Mouse (Mus musculus) retina, postnatal 7 days (tissue): Measurements from ENCODE around the gene Taf8.

ENCODE experiments used
- DNase-seq: peaks from one replicate; pipeline ENCODE4 v3.0.0-alpha.2; 2012; ENCODE audit warnings: low read depth, low spot score

Taf8 gene

GRCm38 (mm10) chr17:47459341-47459919 is 42.7 kb downstream of the Taf8 start:
- no peak for DNase-seq

GRCm38 (mm10) chr17:47458936-47459335 is 43.2 kb downstream of the Taf8 start:
- DNase-seq, result no peak

GRCm38 (mm10) chr17:47458310-47458709 is 43.8 kb downstream of the Taf8 start:
- no peak for DNase-seq

- DNase-seq, result no peak
Measured at GRCm38 (mm10) chr17:47454675-47455074, 47.4 kb downstream of the Taf8 start.

DNA sequence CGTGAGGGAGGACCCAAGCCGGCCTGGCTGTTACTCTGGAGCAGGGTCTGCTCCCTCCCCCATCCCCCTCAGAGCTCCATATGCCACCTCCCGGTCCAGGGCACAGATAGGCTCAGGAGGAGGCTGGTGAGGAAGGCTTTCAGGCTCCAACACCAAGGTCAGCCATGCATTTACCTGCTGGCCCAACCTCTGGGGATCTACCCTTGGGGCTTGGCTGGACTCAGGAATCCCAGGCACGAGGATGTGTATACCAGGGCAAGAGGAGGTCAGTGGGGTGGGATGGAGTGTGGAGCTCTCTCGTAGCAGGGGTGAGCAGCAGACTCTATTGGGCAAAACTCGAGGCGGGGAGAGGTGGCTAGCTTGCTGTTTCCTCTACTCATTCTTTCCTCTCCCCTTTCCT is 49.2 kb downstream of the Taf8 start:
- no peak for DNase-seq

DNA sequence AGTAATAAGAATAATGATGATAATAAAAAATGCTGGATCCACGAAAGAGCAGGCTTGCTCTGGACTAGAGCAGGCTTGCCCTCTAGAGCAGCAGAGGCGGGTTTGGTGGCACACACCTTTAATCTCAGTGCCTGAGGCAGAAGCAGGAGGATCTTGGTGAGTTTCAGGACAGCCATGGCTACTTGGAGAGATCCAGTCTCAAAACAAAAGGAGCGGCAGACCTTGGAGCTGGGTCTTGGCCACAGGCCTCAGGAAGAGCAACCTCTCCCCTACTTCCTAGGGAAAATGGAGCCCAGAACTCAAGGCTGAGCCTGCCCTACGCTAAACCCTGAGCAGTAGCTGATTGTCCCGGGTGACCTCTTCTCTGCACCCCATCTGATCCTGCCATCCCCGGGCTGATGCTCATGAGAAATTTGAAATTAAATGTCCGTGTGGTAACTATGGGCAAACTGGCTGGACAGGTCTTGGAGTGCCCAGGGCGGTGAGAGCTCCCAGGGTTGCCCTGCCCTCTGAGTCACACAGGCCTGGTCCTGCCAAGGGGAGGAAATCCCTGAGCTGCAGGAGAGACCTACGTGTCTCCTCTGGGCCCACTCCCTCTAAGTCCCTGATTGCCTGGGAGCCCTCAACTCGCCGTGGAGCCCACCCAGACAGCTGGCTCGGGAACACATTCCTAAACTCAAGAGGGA is 51.1 kb downstream of the Taf8 start:
- DNase-seq, result no peak

- DNase-seq, result no peak
Measured at GRCm38 (mm10) chr17:47450239-47450638, 51.9 kb downstream of the Taf8 start.

DNA sequence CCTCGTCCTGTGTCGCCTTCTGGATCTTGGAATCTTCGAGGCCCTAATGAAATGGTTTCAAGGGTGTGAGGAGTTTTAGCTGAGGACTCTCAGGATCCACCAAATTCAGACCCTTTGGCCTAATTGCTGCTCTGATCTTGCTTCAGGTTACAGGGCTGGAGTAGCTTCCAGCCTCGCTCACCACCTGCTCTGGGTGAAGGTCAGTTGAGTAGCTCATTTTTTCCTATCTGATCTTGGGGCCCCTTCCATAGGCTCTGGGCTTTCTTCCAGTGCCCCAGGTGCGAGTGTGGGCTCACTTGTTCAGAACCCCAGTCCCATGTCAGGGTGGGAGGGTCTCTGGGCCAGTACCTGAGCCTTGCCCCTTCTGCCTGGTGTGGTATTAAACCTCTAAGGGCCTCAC is 52.7 kb downstream of the Taf8 start:
- no peak for DNase-seq

- DNase-seq, result no peak
Measured at GRCm38 (mm10) chr17:47448523-47449372, 53.3 kb downstream of the Taf8 start.

- no peak for DNase-seq
Measured at GRCm38 (mm10) chr17:47446561-47446960, 55.5 kb downstream of the Taf8 start.

GRCm38 (mm10) chr17:47446025-47446424 is 56.1 kb downstream of the Taf8 start:
- no peak for DNase-seq

- no peak for DNase-seq
Measured at GRCm38 (mm10) chr17:47445518-47445917, 56.6 kb downstream of the Taf8 start.

GRCm38 (mm10) chr17:47444113-47444512 is 58.0 kb downstream of the Taf8 start:
- DNase-seq, result no peak

- no peak for DNase-seq
Measured at GRCm38 (mm10) chr17:47442271-47442670, 59.8 kb downstream of the Taf8 start.

DNA sequence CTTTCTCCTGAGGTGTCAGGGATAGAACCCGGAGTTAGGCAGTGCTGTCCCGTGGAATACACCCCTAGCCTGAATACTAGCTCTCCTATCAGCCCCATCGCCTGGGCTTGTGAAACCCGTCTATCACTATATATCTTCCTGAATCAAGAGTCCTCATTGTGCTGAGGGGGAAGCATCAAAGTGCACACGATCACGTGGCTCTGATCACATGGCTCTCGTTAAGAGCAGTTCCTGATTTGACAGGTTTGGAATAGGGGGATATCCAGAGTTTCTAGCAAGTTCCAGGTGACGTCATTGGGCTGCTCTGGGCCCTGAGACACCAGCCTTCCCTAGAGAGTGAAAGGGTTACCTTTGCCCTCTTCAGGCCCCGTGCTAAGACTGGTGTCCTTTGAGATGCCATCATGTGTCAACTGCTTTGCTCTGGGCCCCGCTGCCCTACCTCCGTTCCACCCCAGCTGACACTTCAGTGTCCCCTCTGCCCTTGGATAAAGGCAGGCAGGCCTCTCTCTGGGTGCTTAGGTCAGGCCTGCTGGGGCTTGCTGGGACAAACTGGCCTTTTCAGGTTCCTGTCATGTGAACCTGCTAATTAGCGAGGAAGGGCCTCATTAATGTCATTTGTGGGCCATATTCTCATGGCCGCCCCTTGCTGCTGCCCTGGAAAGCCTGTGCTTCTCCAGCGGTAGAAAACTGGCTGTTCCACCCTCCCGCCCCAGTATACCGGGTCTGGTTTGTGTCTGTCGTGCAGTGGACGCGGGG is 60.6 kb downstream of the Taf8 start:
- no peak for DNase-seq

DNA sequence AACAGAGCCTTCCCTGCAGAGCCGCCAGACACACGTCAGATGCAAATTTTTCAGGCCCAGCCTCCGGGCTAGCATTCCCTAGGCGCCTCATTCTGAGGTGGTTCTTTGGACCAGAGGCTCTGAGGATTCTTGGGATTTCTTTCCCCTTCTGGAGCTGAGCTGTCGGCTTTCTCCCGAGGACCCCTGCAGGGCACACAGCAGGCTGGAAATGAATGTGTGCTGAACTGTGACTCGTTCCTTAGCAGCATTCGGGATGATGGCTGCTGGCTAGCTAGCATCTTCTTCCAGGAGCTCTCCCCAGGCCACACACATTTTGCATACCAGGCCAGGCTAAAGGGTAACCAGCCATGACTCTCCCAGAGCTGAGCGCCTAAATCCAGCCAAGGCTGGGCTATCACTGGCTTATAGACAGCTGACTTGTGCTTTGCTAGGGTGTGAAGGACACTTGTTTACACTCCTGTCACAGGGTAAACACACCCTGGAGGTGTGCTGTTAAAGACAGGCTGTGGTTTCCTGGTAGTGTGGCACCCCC is 61.7 kb downstream of the Taf8 start:
- DNase-seq, result no peak

DNA sequence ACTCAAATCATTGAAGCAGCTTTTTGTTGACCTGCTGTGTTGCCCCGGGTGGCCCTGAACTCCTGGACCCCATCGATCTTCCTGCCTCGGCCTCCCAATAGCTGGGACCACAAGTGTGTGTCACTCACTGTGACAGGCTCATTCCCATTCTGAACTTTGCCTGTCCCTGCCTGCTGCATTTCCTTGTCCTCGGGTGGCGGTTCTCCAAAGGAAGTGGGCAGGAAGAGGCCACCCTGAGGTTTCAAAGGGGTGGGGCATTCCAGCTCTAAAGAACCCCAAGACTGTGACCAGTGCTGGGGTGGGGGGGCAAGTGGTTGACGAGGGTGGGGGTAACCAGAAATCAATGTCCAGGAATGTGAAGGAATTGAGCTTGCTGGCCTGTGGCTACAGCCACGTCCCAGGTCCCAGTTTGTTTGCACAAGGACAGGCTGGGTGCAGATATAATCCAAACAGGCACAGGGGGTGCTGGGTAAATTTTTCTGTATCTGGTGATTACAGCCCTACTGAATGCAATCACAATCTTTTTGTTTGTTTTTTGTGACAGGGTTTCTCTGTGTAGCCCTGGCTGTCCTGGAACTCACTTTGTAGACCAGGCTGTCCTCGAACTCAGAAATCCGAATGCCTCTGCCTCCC is 62.6 kb downstream of the Taf8 start:
- no peak for DNase-seq

DNA sequence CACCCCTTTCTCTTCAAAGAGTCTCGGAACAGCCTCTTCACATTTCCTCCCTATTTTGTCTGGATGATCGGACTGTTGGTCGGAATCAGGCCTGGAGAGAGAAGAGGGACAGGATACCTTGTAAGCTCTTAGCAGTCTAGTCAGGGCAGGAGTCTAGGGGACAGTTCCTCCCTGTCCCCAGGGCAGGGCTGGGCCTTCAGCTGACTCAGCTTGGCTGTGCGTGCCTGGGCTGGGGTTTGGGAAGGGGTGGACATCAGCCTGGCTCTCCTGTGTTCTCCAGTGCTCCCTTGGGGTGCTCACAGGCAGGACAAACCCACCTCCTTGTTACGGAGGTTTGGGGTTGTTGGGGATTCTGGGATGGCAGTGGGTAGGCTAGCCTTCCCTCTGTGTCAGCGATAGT is 63.5 kb downstream of the Taf8 start:
- DNase-seq, result no peak

GRCm38 (mm10) chr17:47436907-47437547 is 65.1 kb downstream of the Taf8 start, which contains the start of gene 1700001C19Rik:
Gene 1700001C19Rik, minus strand, starts transcription at chr17:47437376.
- no peak for DNase-seq

DNA sequence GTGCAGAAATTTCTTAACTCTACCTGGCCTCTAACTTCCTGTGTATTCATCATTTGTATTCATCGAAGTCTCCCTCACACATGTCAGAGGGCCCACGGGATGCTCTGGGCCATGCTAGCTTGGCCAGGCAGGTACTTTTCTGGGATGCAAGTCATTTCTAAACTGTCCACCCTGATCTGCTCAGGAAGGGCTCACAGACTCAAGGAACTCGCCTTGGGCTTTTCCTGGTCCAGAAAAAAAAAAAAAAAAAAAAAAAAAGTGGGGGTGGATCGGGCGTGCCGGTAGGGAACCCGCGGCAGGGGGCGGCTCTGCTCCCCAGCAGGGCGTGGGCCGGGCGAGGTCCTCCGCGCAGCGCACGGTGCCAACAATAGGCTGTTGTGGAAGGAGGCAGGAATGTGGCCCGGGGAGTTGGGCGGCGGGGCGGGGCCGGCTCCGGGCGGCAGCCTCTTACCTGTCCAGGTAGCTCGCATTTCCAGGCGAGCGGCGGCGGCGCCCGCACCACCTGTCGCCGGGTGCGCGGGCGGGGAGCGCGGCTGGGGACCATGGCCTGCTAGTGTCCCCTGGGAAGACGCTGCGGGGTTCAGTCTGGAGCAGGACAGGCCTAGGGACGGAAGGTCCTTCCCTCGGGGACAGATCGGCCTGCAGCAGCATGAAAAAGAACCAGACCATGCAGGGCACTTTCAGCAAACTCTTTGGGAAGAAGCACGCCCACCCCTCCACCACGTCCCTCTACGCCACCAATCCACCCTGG is 65.8 kb downstream of the Taf8 start, which contains the start of gene AI661453:
AI661453 (plus strand) TSS at position 460 of the 751 bp plus-strand sequence.
- DNase-seq, result no peak
